Mouse (Mus musculus): Measurements from ENCODE around the gene Dcst1. TPM values are rescaled to one million over a fixed set of nuclear protein-coding genes. Genes with fewer than 3 reads are reported as not detected.

Gene Dcst1
- total RNA-seq (2014; rRNA removed) (0.15 TPM in 1 of 2 replicates, not detected in the other), polyA plus RNA-seq (2015; fragmentation: Nextera tagmentation; extraction: Ambion mirVana) (0.89 and 1.3 TPM in 2 replicates)

- Histone ChIP-seq H3K9ac (no peak within 1 kb of the TSS), H3K9me3 (ENCODE audit: low read length) (no peaks in the 10 kb centered on the region), H3K36me3 (ENCODE audit: insufficient read depth) (no peaks in the 10 kb centered on the region), H3K4me1 (ENCODE audit: insufficient read depth) (no peaks in the 10 kb centered on the region), H3K27me3 (ENCODE audit: insufficient read depth, low read length) (no peaks in the 10 kb centered on the region), H3K4me3 (ENCODE audit: low read depth, low read length) (no peak within 1 kb of the TSS), H3K4me2 (ENCODE audit: low read depth) (no peak within 1 kb of the TSS), H3K27ac (ENCODE audit: low read depth, low read length) (no peak within 1 kb of the TSS)
- ATAC-seq (no peak), DNase-seq (no peak)
- no peak for TF ChIP-seq CTCF (IDR thresholded peaks at IDR 0.05; ENCODE audit: low read depth)
- 82% methylated on average over 11 of the region's 11 CpGs for WGBS
Observed at GRCm38 (mm10) chr3:89365153-89365485, at the start of gene Dcst1. Gene Dcst1, minus strand, starts transcription at chr3:89365253.

DNA sequence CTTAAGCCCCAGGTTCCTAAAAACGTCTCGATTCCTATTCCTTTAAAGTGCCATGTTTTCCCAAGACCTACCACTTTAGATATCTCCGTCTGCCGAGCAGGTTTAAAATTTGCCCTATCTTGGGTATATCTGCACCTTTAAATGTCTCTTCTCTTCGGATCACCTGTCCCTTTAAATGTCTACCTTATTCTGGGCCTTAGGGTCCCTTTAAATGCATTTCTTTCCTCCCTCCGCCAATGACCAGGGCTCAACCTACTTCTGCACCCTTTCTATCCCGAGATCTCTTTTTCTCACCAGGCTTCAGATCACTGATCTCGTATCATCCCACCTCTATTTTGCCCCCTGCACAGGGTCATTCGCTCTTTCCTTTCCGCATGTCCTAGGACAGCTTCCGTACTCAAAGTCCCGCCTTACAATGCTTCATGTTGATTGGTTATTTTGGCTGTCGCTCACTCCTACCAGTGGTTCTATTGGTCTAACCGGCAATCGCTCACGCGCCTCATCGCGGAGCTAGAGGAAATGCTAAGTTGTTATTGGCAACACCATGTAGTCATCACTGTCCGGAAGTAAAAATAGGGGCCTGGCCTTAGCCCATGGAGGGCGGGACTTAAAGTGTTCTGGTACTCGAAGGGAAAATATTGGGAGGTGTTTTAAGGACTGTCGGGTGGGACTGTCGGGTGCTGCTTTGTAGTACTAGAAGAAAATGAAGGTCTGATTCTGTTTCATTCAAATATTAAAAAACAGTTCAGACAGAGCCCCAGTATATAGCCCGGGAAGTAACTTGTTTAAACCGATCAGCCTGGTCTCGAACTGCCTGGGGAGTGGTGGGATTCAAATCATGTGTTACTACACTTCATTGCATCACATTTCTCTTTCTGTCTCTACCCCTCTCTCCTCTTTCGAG is 46.7 kb upstream of the Dcst1 start, which contains the start of gene Flad1:
Flad1 (minus strand) TSS at position 381 of the 904 bp plus-strand sequence.
- Histone ChIP-seq H3K27me3 (ENCODE audit: insufficient read depth, low read length) (no peaks in the 10 kb centered on the region), H3K4me1 (ENCODE audit: insufficient read depth) (peaks cover 4% of the 10 kb centered on the region; the same call in 1 of the 2 replicates), H3K4me3 (ENCODE audit: low read depth, low read length) (peak within 1 kb of the TSS; percentile 41), H3K9ac (peak within 1 kb of the TSS; percentile 39), H3K27ac (ENCODE audit: low read depth, low read length) (peak within 1 kb of the TSS; percentile 35), H3K4me2 (ENCODE audit: low read depth) (peak within 1 kb of the TSS; percentile 70), H3K9me3 (ENCODE audit: low read length) (no peaks in the 10 kb centered on the region), H3K36me3 (ENCODE audit: insufficient read depth) (peaks cover 13% of the 10 kb centered on the region)
- TF ChIP-seq CTCF (IDR thresholded peaks at IDR 0.05; ENCODE audit: low read depth): no peak
- WGBS: 5% methylated on average over 28 of the region's 28 CpGs
- peak; percentile 100 for ATAC-seq
- DNase-seq: peak; percentile 100

DNA sequence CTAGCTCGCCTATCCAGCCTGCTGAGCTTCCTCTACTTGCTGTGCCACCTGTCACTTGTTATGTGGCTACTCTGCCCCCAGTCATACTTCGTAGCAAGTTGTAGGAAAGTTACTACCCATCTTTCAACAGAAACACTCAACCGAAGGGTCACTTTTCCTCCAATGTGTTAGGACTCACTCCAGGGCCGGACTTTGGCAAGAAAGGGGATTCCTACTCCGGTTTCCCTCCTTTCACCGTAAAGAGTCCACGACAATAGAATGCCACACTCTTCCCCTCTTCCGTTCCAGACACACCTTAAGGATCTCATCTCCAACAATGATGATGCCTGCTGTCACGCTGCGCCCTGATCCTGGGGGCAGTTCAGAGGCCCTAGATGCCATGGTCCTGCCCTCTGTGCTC is 45.8 kb upstream of the Dcst1 start:
- Histone ChIP-seq H3K27me3 (ENCODE audit: insufficient read depth, low read length) (no peaks in the 10 kb centered on the region), H3K9ac (peak overlapping the region; percentile 39), H3K9me3 (ENCODE audit: low read length) (no peaks in the 10 kb centered on the region), H3K4me3 (ENCODE audit: low read depth, low read length) (peak overlapping the region; percentile 41), H3K4me2 (ENCODE audit: low read depth) (peak overlapping the region; percentile 70), H3K4me1 (ENCODE audit: insufficient read depth) (peaks cover 4% of the 10 kb centered on the region; the same call in 1 of the 2 replicates), H3K36me3 (ENCODE audit: insufficient read depth) (peaks cover 14% of the 10 kb centered on the region), H3K27ac (ENCODE audit: low read depth, low read length) (peak overlapping the region; percentile 35)
- no peak for ATAC-seq
- TF ChIP-seq CTCF (IDR thresholded peaks at IDR 0.05; ENCODE audit: low read depth): no peak
- WGBS: 83% methylated on average over 10 of the region's 10 CpGs
- DNase-seq: no peak

- no peaks in the 10 kb centered on the region for H3K9me3 ChIP-seq (ENCODE audit: low read length)
Observed at GRCm38 (mm10) chr3:89409701-89410100, 44.6 kb upstream of the Dcst1 start.

GRCm38 (mm10) chr3:89408448-89408847 is 43.4 kb upstream of the Dcst1 start:
- DNase-seq: no peak
- Histone ChIP-seq H3K36me3 (ENCODE audit: insufficient read depth) (peaks cover 29% of the 10 kb centered on the region; the same call in 1 of the 2 replicates), H3K9ac (no peak overlapping the region), H3K9me3 (ENCODE audit: low read length) (no peaks in the 10 kb centered on the region), H3K4me3 (ENCODE audit: low read depth, low read length) (no peak overlapping the region), H3K27me3 (ENCODE audit: insufficient read depth, low read length) (no peaks in the 10 kb centered on the region), H3K4me2 (ENCODE audit: low read depth) (no peak overlapping the region), H3K27ac (ENCODE audit: low read depth, low read length) (no peak overlapping the region), H3K4me1 (ENCODE audit: insufficient read depth) (peaks cover 4% of the 10 kb centered on the region; the same call in 1 of the 2 replicates)
- no peak for TF ChIP-seq CTCF (IDR thresholded peaks at IDR 0.05; ENCODE audit: low read depth)
- 69% methylated on average over 16 of the region's 16 CpGs for WGBS
- ATAC-seq: no peak

More at GRCm38 (mm10) chr3:89409701-89410100, 44.6 kb upstream of the Dcst1 start:
- H3K4me2 ChIP-seq (ENCODE audit: low read depth): no peak overlapping the region
- no peak overlapping the region for H3K4me3 ChIP-seq (ENCODE audit: low read depth, low read length)
- WGBS: 94% methylated on average over 3 of the region's 3 CpGs
- H3K27ac ChIP-seq (ENCODE audit: low read depth, low read length): no peak overlapping the region
- H3K9ac ChIP-seq: no peak overlapping the region
- DNase-seq: no peak
- H3K27me3 ChIP-seq (ENCODE audit: insufficient read depth, low read length): no peaks in the 10 kb centered on the region
- TF ChIP-seq CTCF (IDR thresholded peaks at IDR 0.05; ENCODE audit: low read depth): no peak
- peaks cover 4% of the 10 kb centered on the region; the same call in 1 of the 2 replicates for H3K4me1 ChIP-seq (ENCODE audit: insufficient read depth)
- H3K36me3 ChIP-seq (ENCODE audit: insufficient read depth): peaks cover 22% of the 10 kb centered on the region
- no peak for ATAC-seq

DNA sequence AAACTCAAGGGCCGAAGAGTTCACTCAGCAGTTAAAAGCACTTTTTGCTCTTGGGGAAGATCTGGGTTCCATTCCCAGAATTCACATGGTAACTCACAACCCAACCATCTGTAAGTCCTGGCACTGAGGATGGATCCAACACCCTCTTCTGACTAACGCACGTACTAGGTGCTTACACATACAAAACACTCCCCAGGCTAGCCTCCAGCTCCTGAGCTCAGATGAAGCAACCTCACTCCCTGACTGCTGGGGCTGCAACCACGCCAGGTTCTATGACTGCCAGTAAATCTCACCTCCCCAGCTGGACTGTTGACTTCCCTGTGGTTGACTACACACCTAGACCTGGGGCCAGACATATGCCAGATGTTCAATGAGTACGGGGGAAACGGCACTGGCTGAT is 41.8 kb upstream of the Dcst1 start:
- peaks cover 4% of the 10 kb centered on the region; the same call in 1 of the 2 replicates for H3K4me1 ChIP-seq (ENCODE audit: insufficient read depth)
- no peaks in the 10 kb centered on the region for H3K27me3 ChIP-seq (ENCODE audit: insufficient read depth, low read length)
- ATAC-seq: no peak
- WGBS: 89% methylated on average over 6 of the region's 6 CpGs
- H3K27ac ChIP-seq (ENCODE audit: low read depth, low read length): no peak overlapping the region
- H3K36me3 ChIP-seq (ENCODE audit: insufficient read depth): peaks cover 44% of the 10 kb centered on the region
- no peak for TF ChIP-seq CTCF (IDR thresholded peaks at IDR 0.05; ENCODE audit: low read depth)
- no peak overlapping the region for H3K4me3 ChIP-seq (ENCODE audit: low read depth, low read length)
- no peaks in the 10 kb centered on the region for H3K9me3 ChIP-seq (ENCODE audit: low read length)
- H3K4me2 ChIP-seq (ENCODE audit: low read depth): no peak overlapping the region
- H3K9ac ChIP-seq: no peak overlapping the region
- no peak for DNase-seq

GRCm38 (mm10) chr3:89402693-89403092 is 37.6 kb upstream of the Dcst1 start, which contains the start of gene Lenep:
Gene Lenep, minus strand, starts transcription at chr3:89402793.
- ATAC-seq: no peak
- 85% methylated on average over 5 of the region's 5 CpGs for WGBS

More at GRCm38 (mm10) chr3:89402693-89403092, 37.6 kb upstream of the Dcst1 start, which contains the start of gene Lenep:
- DNase-seq: no peak
- Histone ChIP-seq H3K36me3 (ENCODE audit: insufficient read depth) (peaks cover 46% of the 10 kb centered on the region), H3K4me1 (ENCODE audit: insufficient read depth) (no peaks in the 10 kb centered on the region), H3K9me3 (ENCODE audit: low read length) (no peaks in the 10 kb centered on the region), H3K4me3 (ENCODE audit: low read depth, low read length) (no peak within 1 kb of the TSS), H3K27ac (ENCODE audit: low read depth, low read length) (no peak within 1 kb of the TSS), H3K4me2 (ENCODE audit: low read depth) (no peak within 1 kb of the TSS), H3K9ac (no peak within 1 kb of the TSS), H3K27me3 (ENCODE audit: insufficient read depth, low read length) (no peaks in the 10 kb centered on the region)
- no peak for TF ChIP-seq CTCF (IDR thresholded peaks at IDR 0.05; ENCODE audit: low read depth)

Data from forebrain, postnatal 0 days (tissue).